Mouse (Mus musculus) gastrocnemius, adult 2 months (tissue): Measurements from ENCODE around the gene Pgm2. TPM values are rescaled to one million over a fixed set of nuclear protein-coding genes. Genes with fewer than 3 reads are reported as not detected.

ENCODE experiments used
- DNase-seq: peaks from one replicate; pipeline ENCODE4 v3.0.0; 2022
- H3K27ac ChIP-seq: fragments of 200-600 bp; 2 replicates; pipeline ENCODE4 v1.8.1; 2022; ENCODE audit warnings: mild to moderate bottlenecking
- H3K4me3 ChIP-seq: fragments of 200-600 bp; 2 replicates; pipeline ENCODE4 v1.8.1; 2022; ENCODE audit warnings: mild to moderate bottlenecking, moderate library complexity
- CTCF ChIP-seq: fragments of 200-600 bp; IDR thresholded peaks from 2 replicates; pipeline ENCODE4 v1.8.1; 2022; ENCODE audit warnings: antibody characterized with exemption, mild to moderate bottlenecking, moderate library complexity
- intact Hi-C: fragments of 180-260 bp; cut with DNase I; formaldehyde crosslinking; loops from one replicate; pipeline ENCODE4 v1.15.1; 2025
- total RNA-seq, 2 experiments: library from RNA; stranded (reverse); gene quantifications; 2 replicates each; pipeline ENCODE4 v1.2.3; 2021

Pgm2 gene
- total RNA-seq, 2 experiments from 2014 or later, result 1.8 to 2.9 TPM

- Histone ChIP-seq H3K4me3 (no peak overlapping the region), H3K27ac (0 out of 2 replicates have a peak overlapping the region, but pooled peaks have one; percentile 62)
- no peak for DNase-seq
- no peak for TF ChIP-seq CTCF
- intact Hi-C loops, result loop anchor here (10.0 kb wide), 1 partner anchor 248 kb away; the partner anchor contains the start of gene 0610040J01Rik
Measured at GRCm38 (mm10) chr5:64062882-64063621, 29.7 kb upstream of the Pgm2 start.

- peak overlapping the region; percentile 26; the same call in 1 of the 2 replicates for H3K4me3 ChIP-seq
- no peak for TF ChIP-seq CTCF
- peak overlapping the region; percentile 82 for H3K27ac ChIP-seq
- intact Hi-C loops, result loop anchor here (10.0 kb wide), 1 partner anchor 249 kb away; the partner anchor contains the start of gene 0610040J01Rik
- peak; percentile 36 for DNase-seq
Measured at GRCm38 (mm10) chr5:64063622-64064355, 29.0 kb upstream of the Pgm2 start.

GRCm38 (mm10) chr5:64064401-64064800 is 28.3 kb upstream of the Pgm2 start:
- Histone ChIP-seq H3K27ac (peak overlapping the region; percentile 82), H3K4me3 (no peak overlapping the region)
- intact Hi-C loops, result loop anchor here (10.0 kb wide), 1 partner anchor 250 kb away; the partner anchor contains the start of gene 0610040J01Rik
- no peak for DNase-seq
- TF ChIP-seq CTCF, result no peak

GRCm38 (mm10) chr5:64065497-64066046 is 27.2 kb upstream of the Pgm2 start:
- Histone ChIP-seq H3K4me3 (no peak overlapping the region), H3K27ac (no peak overlapping the region)
- intact Hi-C loops, result loop anchor here (10.0 kb wide), 1 partner anchor 251 kb away; the partner anchor contains the start of gene 0610040J01Rik

GRCm38 (mm10) chr5:64066159-64066558 is 26.6 kb upstream of the Pgm2 start:
- H3K27ac ChIP-seq, result no peak overlapping the region
- H3K4me3 ChIP-seq, result no peak overlapping the region
- DNase-seq, result no peak
- TF ChIP-seq CTCF, result no peak
- intact Hi-C loops, result loop anchor here (10.0 kb wide), 1 partner anchor 251 kb away; the partner anchor contains the start of gene 0610040J01Rik

More at GRCm38 (mm10) chr5:64065497-64066046, 27.2 kb upstream of the Pgm2 start:
- no peak for TF ChIP-seq CTCF
- DNase-seq, result no peak

GRCm38 (mm10) chr5:64067576-64067975 is 25.2 kb upstream of the Pgm2 start:
- Histone ChIP-seq H3K4me3 (no peak overlapping the region), H3K27ac (no peak overlapping the region)
- DNase-seq, result no peak
- no peak for TF ChIP-seq CTCF
- intact Hi-C loops, result loop anchor here (10.0 kb wide), 1 partner anchor 253 kb away; the partner anchor contains the start of gene 0610040J01Rik

- Histone ChIP-seq H3K27ac (no peak overlapping the region), H3K4me3 (no peak overlapping the region)
- peak; percentile 73 for DNase-seq
- peak; percentile 94 for TF ChIP-seq CTCF
- intact Hi-C loops, result loop anchor here (1.0 kb wide), 1 partner anchor 164 kb away; no protein-coding TSS in a partner anchor
Measured at GRCm38 (mm10) chr5:64070081-64070673, 22.6 kb upstream of the Pgm2 start.

GRCm38 (mm10) chr5:64070742-64071476 is 21.8 kb upstream of the Pgm2 start:
- H3K4me3 ChIP-seq, result no peak overlapping the region
- DNase-seq, result no peak
- H3K27ac ChIP-seq, result no peak overlapping the region
- intact Hi-C loops, result loop anchor here (1.0 kb wide), 1 partner anchor 165 kb away; no protein-coding TSS in a partner anchor
- TF ChIP-seq CTCF, result no peak

GRCm38 (mm10) chr5:64074455-64074854 is 18.3 kb upstream of the Pgm2 start:
- H3K4me3 ChIP-seq, result no peak overlapping the region
- no peak overlapping the region for H3K27ac ChIP-seq
- intact Hi-C loops, result no loop called here
- DNase-seq, result no peak
- TF ChIP-seq CTCF, result no peak

- Histone ChIP-seq H3K27ac (no peak overlapping the region), H3K4me3 (no peak overlapping the region)
- peak; percentile 48 for TF ChIP-seq CTCF
- intact Hi-C loops, result no loop called here
- no peak for DNase-seq
Measured at GRCm38 (mm10) chr5:64075506-64075905, 17.2 kb upstream of the Pgm2 start.

GRCm38 (mm10) chr5:64077353-64077752 is 15.4 kb upstream of the Pgm2 start:
- TF ChIP-seq CTCF, result no peak
- no peak overlapping the region for H3K4me3 ChIP-seq
- intact Hi-C loops, result no loop called here
- H3K27ac ChIP-seq, result no peak overlapping the region
- no peak for DNase-seq
